Mouse (Mus musculus): Measurements from ENCODE around the gene Galnt17. TPM values are rescaled to one million over a fixed set of nuclear protein-coding genes. Genes with fewer than 3 reads are reported as not detected.

Gene Galnt17
- polyA plus RNA-seq, 2 experiments = 3.4 to 5.9 TPM

- Histone ChIP-seq H3K27ac (replicated peaks; ENCODE audit: low read depth, low read length) (no peak overlapping the region), H3K9me3 (ENCODE audit: control insufficient read depth, low read length) (no peaks in the 10 kb centered on the region), H3K4me2 (replicated peaks; ENCODE audit: low read depth, low read length, severe bottlenecking) (no peak overlapping the region), H3K36me3 (ENCODE audit: control insufficient read depth, insufficient read depth, low read length) (no peaks in the 10 kb centered on the region), H3K4me3 (replicated peaks; ENCODE audit: low read length) (no peak overlapping the region), H3K9ac (ENCODE audit: low read depth, low read length, severe bottlenecking) (no peak overlapping the region), H3K4me1 (ENCODE audit: control insufficient read depth, insufficient read depth, low read length) (peaks cover 2% of the 10 kb centered on the region; the same call in 1 of the 2 replicates), H3K27me3 (ENCODE audit: control insufficient read depth, insufficient read depth, low read length) (peaks cover 10% of the 10 kb centered on the region)
- TF ChIP-seq POLR2A (IDR thresholded peaks at IDR 0.05; ENCODE audit: borderline replicate concordance, extremely low read depth, insufficient read depth, insufficient read length) = no peak
- DNase-seq (ENCODE audit: low spot score) = no peak
- no peak for ATAC-seq (ENCODE audit: low FRiP score, low read depth)
- 82% methylated on average over 3 of the region's 3 CpGs for WGBS
Measured at GRCm38 (mm10) chr5:131301526-131301925, 6.8 kb downstream of the Galnt17 start.

GRCm38 (mm10) chr5:131293726-131294449, 14.4 kb downstream of the Galnt17 start:
- H3K27me3 ChIP-seq (ENCODE audit: control insufficient read depth, insufficient read depth, low read length) = no peaks in the 10 kb centered on the region
- H3K4me1 ChIP-seq (ENCODE audit: control insufficient read depth, insufficient read depth, low read length) = no peaks in the 10 kb centered on the region
- ATAC-seq (ENCODE audit: low FRiP score, low read depth) = no peak
- no peak overlapping the region for H3K27ac ChIP-seq (replicated peaks; ENCODE audit: low read depth, low read length)
- WGBS = 66% methylated on average over 16 of the region's 16 CpGs
- no peak overlapping the region for H3K4me3 ChIP-seq (replicated peaks; ENCODE audit: low read length)
- H3K9me3 ChIP-seq (ENCODE audit: control insufficient read depth, low read length) = no peaks in the 10 kb centered on the region
- DNase-seq (ENCODE audit: low spot score) = no peak
- no peak overlapping the region for H3K9ac ChIP-seq (ENCODE audit: low read depth, low read length, severe bottlenecking)
- H3K36me3 ChIP-seq (ENCODE audit: control insufficient read depth, insufficient read depth, low read length) = no peaks in the 10 kb centered on the region
- TF ChIP-seq POLR2A (IDR thresholded peaks at IDR 0.05; ENCODE audit: borderline replicate concordance, extremely low read depth, insufficient read depth, insufficient read length) = no peak
- no peak overlapping the region for H3K4me2 ChIP-seq (replicated peaks; ENCODE audit: low read depth, low read length, severe bottlenecking)

- 61% methylated on average over 6 of the region's 6 CpGs for WGBS
- Histone ChIP-seq H3K9me3 (ENCODE audit: control insufficient read depth, low read length) (no peaks in the 10 kb centered on the region), H3K4me3 (replicated peaks; ENCODE audit: low read length) (no peak overlapping the region), H3K9ac (ENCODE audit: low read depth, low read length, severe bottlenecking) (no peak overlapping the region), H3K27ac (replicated peaks; ENCODE audit: low read depth, low read length) (no peak overlapping the region), H3K4me2 (replicated peaks; ENCODE audit: low read depth, low read length, severe bottlenecking) (no peak overlapping the region), H3K27me3 (ENCODE audit: control insufficient read depth, insufficient read depth, low read length) (no peaks in the 10 kb centered on the region), H3K4me1 (ENCODE audit: control insufficient read depth, insufficient read depth, low read length) (no peaks in the 10 kb centered on the region), H3K36me3 (ENCODE audit: control insufficient read depth, insufficient read depth, low read length) (no peaks in the 10 kb centered on the region)
- no peak for TF ChIP-seq POLR2A (IDR thresholded peaks at IDR 0.05; ENCODE audit: borderline replicate concordance, extremely low read depth, insufficient read depth, insufficient read length)
- DNase-seq (ENCODE audit: low spot score) (no peak), ATAC-seq (ENCODE audit: low FRiP score, low read depth) (no peak)
Measured at GRCm38 (mm10) chr5:131287091-131287490, 21.2 kb downstream of the Galnt17 start.

GRCm38 (mm10) chr5:131286680-131287079, 21.6 kb downstream of the Galnt17 start:
- Histone ChIP-seq H3K4me2 (replicated peaks; ENCODE audit: low read depth, low read length, severe bottlenecking) (no peak overlapping the region), H3K9me3 (ENCODE audit: control insufficient read depth, low read length) (no peaks in the 10 kb centered on the region), H3K36me3 (ENCODE audit: control insufficient read depth, insufficient read depth, low read length) (no peaks in the 10 kb centered on the region), H3K4me3 (replicated peaks; ENCODE audit: low read length) (no peak overlapping the region), H3K4me1 (ENCODE audit: control insufficient read depth, insufficient read depth, low read length) (no peaks in the 10 kb centered on the region), H3K27ac (replicated peaks; ENCODE audit: low read depth, low read length) (no peak overlapping the region), H3K27me3 (ENCODE audit: control insufficient read depth, insufficient read depth, low read length) (no peaks in the 10 kb centered on the region), H3K9ac (ENCODE audit: low read depth, low read length, severe bottlenecking) (no peak overlapping the region)
- no peak for TF ChIP-seq POLR2A (IDR thresholded peaks at IDR 0.05; ENCODE audit: borderline replicate concordance, extremely low read depth, insufficient read depth, insufficient read length)
- 84% methylated on average over 2 of the region's 2 CpGs for WGBS
- DNase-seq (ENCODE audit: low spot score) (no peak), ATAC-seq (ENCODE audit: low FRiP score, low read depth) (no peak)

DNA sequence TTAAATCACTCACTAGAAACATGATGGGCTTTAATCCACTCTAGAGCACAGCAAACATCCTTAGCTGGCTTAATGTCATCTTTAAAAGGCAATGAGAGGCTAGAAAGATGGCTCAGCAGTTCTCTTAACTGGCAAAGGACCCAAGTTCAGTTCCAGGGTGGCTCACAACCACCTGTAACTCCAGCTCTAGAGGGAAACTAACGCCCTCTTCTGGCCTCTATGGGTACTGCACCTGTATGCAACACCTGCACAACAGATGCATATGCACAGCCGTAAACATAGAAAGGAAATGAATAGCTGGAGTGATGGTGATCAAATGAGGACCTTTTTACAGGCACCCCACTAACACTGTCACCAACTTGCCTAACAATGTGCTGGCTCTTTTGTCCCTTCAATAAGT, 27.9 kb downstream of the Galnt17 start:
- H3K36me3 ChIP-seq (ENCODE audit: control insufficient read depth, insufficient read depth, low read length) = no peaks in the 10 kb centered on the region
- H3K9me3 ChIP-seq (ENCODE audit: control insufficient read depth, low read length) = no peaks in the 10 kb centered on the region
- no peak overlapping the region for H3K4me3 ChIP-seq (replicated peaks; ENCODE audit: low read length)
- no peak overlapping the region for H3K27ac ChIP-seq (replicated peaks; ENCODE audit: low read depth, low read length)
- ATAC-seq (ENCODE audit: low FRiP score, low read depth) (no peak), DNase-seq (ENCODE audit: low spot score) (no peak)
- no peak overlapping the region for H3K9ac ChIP-seq (ENCODE audit: low read depth, low read length, severe bottlenecking)
- H3K27me3 ChIP-seq (ENCODE audit: control insufficient read depth, insufficient read depth, low read length) = no peaks in the 10 kb centered on the region
- no peaks in the 10 kb centered on the region for H3K4me1 ChIP-seq (ENCODE audit: control insufficient read depth, insufficient read depth, low read length)
- no peak for TF ChIP-seq POLR2A (IDR thresholded peaks at IDR 0.05; ENCODE audit: borderline replicate concordance, extremely low read depth, insufficient read depth, insufficient read length)
- WGBS = 35% methylated on average over 2 of the region's 2 CpGs
- no peak overlapping the region for H3K4me2 ChIP-seq (replicated peaks; ENCODE audit: low read depth, low read length, severe bottlenecking)
